Mouse (Mus musculus) heart, adult 18-20 months (tissue): ENCODE results near the gene 1190005I06Rik. TPM values are rescaled to one million over a fixed set of nuclear protein-coding genes. Genes with fewer than 3 reads are reported as not detected.

Source experiments
- total RNA-seq, 2 experiments: library from RNA; stranded (reverse); gene quantifications; 2 replicates each; pipeline ENCODE4 v1.2.3; 2021

The 1190005I06Rik gene
- total RNA-seq, 2 experiments from 2014 or later, result 5.6 to 6.3 TPM

Other genes with a start within 250 kb of the 1190005I06Rik start
- 1 to 10 TPM in 1 of 2 experiments, under 1 TPM in 1; 0.98 to 1.8 TPM for gene Gins2, start 58.3 kb downstream of the 1190005I06Rik start, total RNA-seq
- gene Gm27021, start 20.4 kb upstream of the 1190005I06Rik start, total RNA-seq, result not detected
- 1,000 to 10,000 TPM; 4,737 to 4,778 TPM for gene Cox4i1, start 20.6 kb upstream of the 1190005I06Rik start, total RNA-seq
- gene Emc8, start 20.9 kb upstream of the 1190005I06Rik start, total RNA-seq, result 10 to 100 TPM; 42.7 to 46.4 TPM
- 1 to 10 TPM; 4.8 to 6.9 TPM for gene Irf8, start 88.7 kb upstream of the 1190005I06Rik start, total RNA-seq